ENCODE assay signal across 8 mouse cellular contexts in the genomic region with DNA sequence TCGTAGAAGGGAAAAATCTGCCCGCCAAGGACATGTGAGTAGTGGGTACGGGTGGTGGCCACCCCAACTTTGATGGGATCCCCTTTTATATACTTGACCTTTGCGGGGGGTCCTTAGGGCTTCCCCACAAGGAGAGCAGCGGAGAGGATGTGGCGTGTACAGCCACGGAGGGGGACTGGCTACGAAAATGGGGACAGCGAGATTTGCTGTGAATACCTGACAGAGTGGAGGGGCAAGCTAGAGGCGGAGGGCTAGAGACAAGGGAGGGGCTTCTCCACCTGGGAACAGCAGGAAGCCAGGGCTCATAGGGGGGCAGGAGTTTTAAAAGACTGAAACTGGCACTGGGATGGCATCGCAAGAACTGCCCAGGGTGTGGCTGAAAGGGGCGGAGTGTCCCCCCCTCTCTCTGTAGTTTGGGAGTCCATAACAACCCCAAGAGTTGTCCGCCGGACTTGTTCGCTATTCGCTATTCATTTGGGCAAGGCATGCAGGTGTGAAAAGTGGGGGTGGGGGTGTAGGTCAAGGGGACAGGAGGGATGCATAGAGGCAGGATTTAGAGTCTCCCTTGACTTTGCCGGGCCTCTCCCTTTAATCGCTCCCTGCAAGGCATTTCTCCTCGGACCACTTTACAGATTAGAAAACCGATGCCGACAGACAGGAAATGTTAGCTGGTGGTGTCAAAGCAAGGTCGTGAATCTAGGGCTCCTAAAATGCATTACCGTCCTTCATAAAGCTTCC. TPM values are rescaled to one million over a fixed set of nuclear protein-coding genes. Genes with fewer than 3 reads are reported as not detected.
DNase-seq lines count a peak whose midpoint lies in the region; ATAC-seq and TF ChIP-seq lines count a peak whose summit lies in the region.

No protein-coding gene starts in this region.

- H3K4me1 ChIP-seq in cerebellum, adult 2 months (ENCODE audit: control insufficient read depth, insufficient read depth, low read length) = peaks cover 5% of the 10 kb centered on the region
- peaks cover 11% of the 10 kb centered on the region; the same call in 1 of the 2 replicates for H3K4me1 ChIP-seq in spleen, adult 2 months (ENCODE audit: control insufficient read depth, insufficient read depth, insufficient read length)
- H3K4me1 ChIP-seq in heart, embryonic 16.5 days (ENCODE audit: control insufficient read depth, insufficient read depth, low read length) = peaks cover 15% of the 10 kb centered on the region
- H3K4me1 ChIP-seq in lung, postnatal 0 days (ENCODE audit: insufficient read depth, low read depth, low read length) = peaks cover 3% of the 10 kb centered on the region; the same call in 1 of the 2 replicates

- no peak overlapping the region for H3K27ac ChIP-seq in cerebellum, adult 2 months (ENCODE audit: insufficient read depth, low read length)
- H3K27ac ChIP-seq in spleen, adult 2 months (ENCODE audit: insufficient read depth, low read length) = peak overlapping the region; percentile 61
- no peak overlapping the region for H3K27ac ChIP-seq in heart, embryonic 16.5 days (ENCODE audit: low read length)
- no peak overlapping the region for H3K27ac ChIP-seq in lung, postnatal 0 days (ENCODE audit: low read length)

- TF ChIP-seq CTCF in cerebellum, adult 2 months (IDR thresholded peaks at IDR 0.05; ENCODE audit: borderline replicate concordance, insufficient read depth, low read depth, low read length) = no peak
- TF ChIP-seq CTCF in spleen, adult 2 months (IDR thresholded peaks at IDR 0.05; ENCODE audit: extremely low read depth, insufficient read depth, insufficient read length, insufficient replicate concordance) = no peak
- no peak for TF ChIP-seq CTCF in lung, postnatal 0 days (IDR thresholded peaks at IDR 0.05)

- peak overlapping the region; percentile 97 for H3K4me3 ChIP-seq in cerebellum, adult 2 months (replicated peaks; ENCODE audit: insufficient read depth, low read depth, low read length)
- H3K4me3 ChIP-seq in spleen, adult 2 months (ENCODE audit: extremely low read depth, insufficient read depth, insufficient read length) = peak overlapping the region; percentile 82
- H3K4me3 ChIP-seq in heart, embryonic 16.5 days (ENCODE audit: low read length) = peak overlapping the region; percentile 71
- peak overlapping the region; percentile 44 for H3K4me3 ChIP-seq in lung, postnatal 0 days (ENCODE audit: low read depth, low read length)

- no peaks in the 10 kb centered on the region for H3K36me3 ChIP-seq in spleen, adult 2 months (ENCODE audit: control insufficient read depth, insufficient read depth, low read length)
- no peaks in the 10 kb centered on the region for H3K36me3 ChIP-seq in heart, embryonic 16.5 days (ENCODE audit: control insufficient read depth, insufficient read depth)
- H3K36me3 ChIP-seq in lung, postnatal 0 days (ENCODE audit: insufficient read depth, low read length) = no peaks in the 10 kb centered on the region

- WGBS in cerebellum, adult 2 months = 2% methylated on average over 23 of the region's 23 CpGs
- WGBS in spleen, adult 2 months = 1% methylated on average over 23 of the region's 23 CpGs
- WGBS in heart, embryonic 16.5 days = 3% methylated on average over 23 of the region's 23 CpGs
- WGBS in lung, postnatal 0 days = 4% methylated on average over 23 of the region's 23 CpGs

- TF ChIP-seq POLR2A in cerebellum, adult 2 months (IDR thresholded peaks at IDR 0.05; ENCODE audit: borderline replicate concordance, insufficient read depth, low read length) = no peak
- TF ChIP-seq POLR2A in spleen, adult 2 months (IDR thresholded peaks at IDR 0.05; ENCODE audit: low read depth, low read length) = no peak

- peak overlapping the region; percentile 77 for H3K9ac ChIP-seq in heart, embryonic 16.5 days (ENCODE audit: low read length)
- H3K9ac ChIP-seq in lung, postnatal 0 days (replicated peaks; ENCODE audit: low read depth) = peak overlapping the region; percentile 16; the same call in 1 of the 2 replicates

- 0 out of 2 replicates have a peak, but pooled peaks cover 2% of the 10 kb centered on the region for H3K9me3 ChIP-seq in heart, embryonic 16.5 days (replicated peaks; ENCODE audit: control insufficient read depth, low read length)
- H3K9me3 ChIP-seq in lung, postnatal 0 days (ENCODE audit: low read length) = no peaks in the 10 kb centered on the region

- 0 out of 2 replicates have a peak, but pooled peaks have one; percentile 3 for ATAC-seq in heart, embryonic 16.5 days (replicated peaks; ENCODE audit: extremely low read depth, insufficient read depth, low FRiP score)
- peak; percentile 12 for ATAC-seq in lung, postnatal 0 days

- H3K27me3 ChIP-seq in cerebellum, adult 2 months (ENCODE audit: control insufficient read depth, insufficient read depth, low read length) = no peaks in the 10 kb centered on the region
- H3K27me3 ChIP-seq in spleen, adult 2 months (ENCODE audit: control insufficient read depth, insufficient read depth, low read length) = no peaks in the 10 kb centered on the region
- H3K27me3 ChIP-seq in heart, embryonic 16.5 days (ENCODE audit: control insufficient read depth, insufficient read depth, low read length) = peaks cover 16% of the 10 kb centered on the region
- no peaks in the 10 kb centered on the region for H3K27me3 ChIP-seq in lung, postnatal 0 days (replicated peaks; ENCODE audit: insufficient read depth, low read length)

- TF ChIP-seq EP300 in lung, postnatal 0 days (IDR thresholded peaks at IDR 0.05) = no peak

- DNase-seq in cerebellum, adult 2 months = no peak
- no peak for DNase-seq in cerebellum, postnatal 4 days (ENCODE audit: low spot score in 2 of 2)
- DNase-seq in spleen, adult 2 months (ENCODE audit: low read depth in 1 of 2, low spot score in 2 of 2) = no peak
- DNase-seq in spleen, postnatal 4 days (ENCODE audit: low spot score in 2 of 2) = no peak
- DNase-seq in lung, postnatal 0 days (ENCODE audit: low spot score) = peak; percentile 16
- DNase-seq in yolk sac, embryonic 10.5 days (ENCODE audit: low spot score) = no peak
- no peak for DNase-seq in cerebellum, postnatal 36 days

- peak overlapping the region; percentile 100 for H3K4me2 ChIP-seq in heart, embryonic 16.5 days (ENCODE audit: low read depth, low read length)
- H3K4me2 ChIP-seq in lung, postnatal 0 days (replicated peaks; ENCODE audit: low read depth, low read length) = peak overlapping the region; percentile 83

RNA-seq across cellular contexts. Expression of a gene that starts 0.6 kb away (rescaled TPM):
- polyA plus RNA-seq in cerebellum, adult 2 months (2012; rRNA removed) = 32.7 and 32.9 TPM in 2 replicates
- 38.1 and 43.0 TPM in 2 replicates for polyA plus RNA-seq in spleen, adult 2 months (2012; rRNA removed)
- polyA plus RNA-seq in heart, embryonic 16.5 days (2015; fragmentation: Nextera tagmentation; extraction: Ambion mirVana) = 2.0 and 2.3 TPM in 2 replicates
- 2.0 and 2.8 TPM in 2 replicates for polyA plus RNA-seq in lung, postnatal 0 days (2015; fragmentation: Nextera tagmentation; extraction: Ambion mirVana)

RNA-seq across cellular contexts. Expression of a gene that starts 30.0 kb away (rescaled TPM):
- polyA plus RNA-seq in cerebellum, adult 2 months (2012; rRNA removed) = 1.0 and 1.1 TPM in 2 replicates
- polyA plus RNA-seq in spleen, adult 2 months (2012; rRNA removed) = not detected in 2 replicates
- 1.2 and 2.6 TPM in 2 replicates for polyA plus RNA-seq in heart, embryonic 16.5 days (2015; fragmentation: Nextera tagmentation; extraction: Ambion mirVana)
- polyA plus RNA-seq in lung, postnatal 0 days (2015; fragmentation: Nextera tagmentation; extraction: Ambion mirVana) = 1.1 and 1.2 TPM in 2 replicates

RNA-seq across cellular contexts. Expression of a gene that starts 32.1 kb away (rescaled TPM):
- polyA plus RNA-seq in cerebellum, adult 2 months (2012; rRNA removed) = 121 and 123 TPM in 2 replicates
- polyA plus RNA-seq in spleen, adult 2 months (2012; rRNA removed) = 32.3 and 38.1 TPM in 2 replicates
- polyA plus RNA-seq in heart, embryonic 16.5 days (2015; fragmentation: Nextera tagmentation; extraction: Ambion mirVana) = 139 and 151 TPM in 2 replicates
- 175 and 184 TPM in 2 replicates for polyA plus RNA-seq in lung, postnatal 0 days (2015; fragmentation: Nextera tagmentation; extraction: Ambion mirVana)

RNA-seq across cellular contexts. Expression of a gene that starts 46.0 kb away (rescaled TPM):
- not detected in 2 replicates for polyA plus RNA-seq in cerebellum, adult 2 months (2012; rRNA removed)
- 3.9 and 6.9 TPM in 2 replicates for polyA plus RNA-seq in spleen, adult 2 months (2012; rRNA removed)
- polyA plus RNA-seq in heart, embryonic 16.5 days (2015; fragmentation: Nextera tagmentation; extraction: Ambion mirVana) = 26.7 and 28.7 TPM in 2 replicates
- polyA plus RNA-seq in lung, postnatal 0 days (2015; fragmentation: Nextera tagmentation; extraction: Ambion mirVana) = 35.7 and 38.8 TPM in 2 replicates

RNA-seq across cellular contexts. Expression of a gene that starts 51.6 kb away (rescaled TPM):
- polyA plus RNA-seq in cerebellum, adult 2 months (2012; rRNA removed) = 21.5 and 23.7 TPM in 2 replicates
- 39.5 and 46.4 TPM in 2 replicates for polyA plus RNA-seq in spleen, adult 2 months (2012; rRNA removed)
- 21.7 and 23.6 TPM in 2 replicates for polyA plus RNA-seq in heart, embryonic 16.5 days (2015; fragmentation: Nextera tagmentation; extraction: Ambion mirVana)
- 18.5 and 20.8 TPM in 2 replicates for polyA plus RNA-seq in lung, postnatal 0 days (2015; fragmentation: Nextera tagmentation; extraction: Ambion mirVana)

Comparison
In these comparisons a context has a peak if more than half of its experiments do, and no peak if none do; other contexts are left out.
1. H3K4me3 ChIP-seq: peak in every context shown above with its lines; median percentile 97 in cerebellum, adult 2 months; 82 in spleen, adult 2 months; 71 in heart, embryonic 16.5 days; 44 in lung, postnatal 0 days.